Mouse (Mus musculus) brain, embryonic 18.5 days (tissue): ENCODE measurements at regions not wholly inside any gene's neighbourhood (a gene's known extent, or its start where the extent isn't known, plus 50 kb on each side); places are given as distances from the start of the nearest gene placed in this dataset.

Source experiments
- DNase-seq: peaks from one replicate; pipeline ENCODE4 v3.0.0-alpha.2; 2012; ENCODE audit warnings: low read depth, low spot score

DNA sequence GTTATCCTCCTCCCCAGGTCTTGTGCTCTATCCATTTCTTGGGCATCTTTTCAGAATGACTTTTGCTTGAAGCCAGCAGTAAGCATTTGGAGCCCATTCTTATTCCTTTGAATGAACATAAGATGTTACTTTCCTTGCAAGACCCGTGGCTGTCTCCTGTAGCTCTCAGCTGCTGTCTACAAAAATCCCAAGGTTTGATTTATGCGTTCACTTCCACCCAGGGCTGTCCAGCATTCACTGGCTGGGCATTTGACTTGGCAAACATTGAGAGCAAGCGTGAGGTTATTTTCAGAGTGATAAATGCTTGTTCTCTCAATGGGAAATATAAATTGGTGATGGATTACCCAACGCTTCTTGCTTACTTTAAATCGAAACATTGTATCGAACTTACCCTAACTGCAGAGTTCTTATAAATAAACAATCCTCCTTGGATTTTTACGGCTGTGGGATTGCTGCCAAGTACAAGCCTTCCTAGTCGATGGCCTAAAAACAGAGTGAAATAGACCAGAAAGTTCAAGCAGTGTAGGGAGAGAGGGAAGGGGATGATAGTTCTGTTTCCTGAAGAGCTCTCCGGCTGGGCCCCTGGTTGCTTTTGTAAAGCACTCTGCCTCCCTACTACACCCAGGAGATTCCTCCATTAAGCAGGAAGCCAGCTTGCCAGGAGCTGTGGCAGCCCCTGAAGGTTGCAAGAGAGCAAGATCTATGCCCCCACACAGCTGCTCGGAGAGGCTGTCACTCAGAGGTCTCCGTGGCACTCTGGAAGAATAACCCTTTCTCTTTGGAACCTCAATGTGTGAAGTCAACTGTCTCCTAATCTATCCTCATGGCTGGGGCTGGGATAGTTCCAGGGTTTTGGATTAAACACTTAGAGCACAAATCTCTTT lies 210.1 kb downstream of the Mex3b start:
- DNase-seq = no peak

- no peak for DNase-seq
These were observed 210.8 kb downstream of the Mex3b start for GRCm38 (mm10) chr7:83077919-83078265.

DNA sequence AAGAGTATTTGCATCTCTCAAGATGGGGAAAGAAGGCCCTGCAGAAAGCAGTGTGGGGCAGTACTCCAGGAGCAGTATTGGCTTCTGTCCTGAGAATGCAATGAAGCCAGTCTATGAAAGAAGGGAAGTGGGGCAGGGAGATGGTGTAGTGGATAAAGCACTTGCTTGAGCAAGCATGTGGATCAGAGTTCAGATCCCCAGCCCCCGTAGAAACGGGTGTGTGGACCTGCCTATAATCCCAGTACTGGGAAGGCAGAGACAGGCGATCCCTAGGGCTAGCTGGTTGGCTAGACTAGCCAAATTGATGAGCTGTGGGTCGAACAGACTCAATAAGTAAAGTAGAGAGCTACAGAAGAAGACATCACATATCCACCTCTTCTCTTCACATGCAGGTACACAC lies 211.6 kb downstream of the Mex3b start:
- no peak for DNase-seq

DNA sequence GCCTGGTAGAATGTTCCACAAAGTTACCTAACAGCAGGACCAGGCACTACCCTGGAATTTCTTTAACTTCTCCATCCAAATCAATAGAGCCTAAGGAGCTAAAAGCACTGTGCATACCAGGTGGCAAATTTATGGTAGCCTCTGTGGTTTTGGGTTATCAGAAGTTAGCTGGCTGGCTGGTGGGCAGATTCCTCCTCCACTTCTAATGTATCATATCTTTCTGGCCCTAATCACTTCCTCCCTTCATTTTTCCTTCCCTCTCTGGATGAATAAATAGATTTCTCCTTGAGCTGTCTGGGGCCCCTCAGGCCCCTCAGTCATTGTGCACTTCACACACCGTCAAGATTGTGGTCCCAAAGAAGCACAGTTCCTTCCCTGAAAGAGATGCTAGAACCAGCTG lies 212.7 kb downstream of the Mex3b start:
- DNase-seq = no peak

- no peak for DNase-seq
These were observed 217.5 kb downstream of the Mex3b start for GRCm38 (mm10) chr7:83084496-83085082.

GRCm38 (mm10) chr7:83085547-83086158 lies 218.5 kb downstream of the Mex3b start:
- no peak for DNase-seq

- no peak for DNase-seq
These were observed 220.3 kb downstream of the Mex3b start for GRCm38 (mm10) chr7:83087408-83087807.

DNA sequence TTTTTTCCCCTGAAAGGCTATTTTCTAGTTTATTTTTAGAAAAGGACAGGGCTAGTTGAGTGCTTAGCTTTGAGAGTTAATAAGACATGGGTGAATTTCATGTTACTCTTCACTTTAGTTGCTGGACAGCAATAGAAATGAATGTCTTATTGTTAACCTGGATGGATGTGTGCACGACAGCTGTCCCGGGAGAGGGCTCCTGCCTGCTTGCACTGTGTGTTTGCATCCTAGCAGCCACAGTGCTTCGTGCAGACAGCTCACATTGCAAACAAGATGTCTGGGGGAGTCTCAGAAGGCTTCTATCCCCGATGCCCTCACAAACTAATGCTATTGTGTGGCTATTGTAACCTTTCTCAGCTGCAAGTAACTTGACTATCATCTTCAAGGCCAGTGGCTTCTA lies 221.0 kb downstream of the Mex3b start:
- no peak for DNase-seq

DNA sequence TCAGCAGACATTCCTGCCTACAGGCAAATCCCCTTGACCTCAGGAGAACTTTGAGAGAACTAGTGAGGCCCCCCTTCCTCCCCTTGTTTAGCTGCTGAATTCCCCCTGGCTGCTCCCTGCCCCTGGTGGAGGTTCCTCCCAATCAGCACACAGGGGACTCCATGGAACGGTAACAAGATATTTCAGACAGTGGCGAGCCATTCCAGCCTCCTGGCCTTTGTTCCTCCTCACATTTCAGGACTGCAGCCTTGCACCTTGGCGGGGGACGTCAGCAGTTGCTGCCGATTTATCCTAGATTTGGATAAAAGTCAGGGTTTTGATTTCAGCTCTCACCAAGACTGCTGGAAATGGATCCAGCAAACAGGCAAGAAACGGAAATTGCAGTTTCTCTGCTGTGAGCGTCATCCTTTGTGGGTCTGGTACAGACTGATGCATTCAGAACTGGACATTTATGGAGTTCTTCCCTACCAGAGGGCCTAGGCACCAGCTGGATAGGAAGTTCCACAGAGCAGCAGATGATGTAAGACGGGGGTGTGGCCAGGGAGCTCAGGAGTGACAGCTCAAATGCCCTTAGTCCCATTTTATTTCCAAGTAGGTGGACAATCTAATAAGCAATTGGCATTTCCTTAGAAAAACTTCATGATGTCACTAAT lies 222.3 kb downstream of the Mex3b start:
- DNase-seq = no peak

GRCm38 (mm10) chr7:83093923-83094355 lies 226.8 kb downstream of the Mex3b start:
- no peak for DNase-seq

DNA sequence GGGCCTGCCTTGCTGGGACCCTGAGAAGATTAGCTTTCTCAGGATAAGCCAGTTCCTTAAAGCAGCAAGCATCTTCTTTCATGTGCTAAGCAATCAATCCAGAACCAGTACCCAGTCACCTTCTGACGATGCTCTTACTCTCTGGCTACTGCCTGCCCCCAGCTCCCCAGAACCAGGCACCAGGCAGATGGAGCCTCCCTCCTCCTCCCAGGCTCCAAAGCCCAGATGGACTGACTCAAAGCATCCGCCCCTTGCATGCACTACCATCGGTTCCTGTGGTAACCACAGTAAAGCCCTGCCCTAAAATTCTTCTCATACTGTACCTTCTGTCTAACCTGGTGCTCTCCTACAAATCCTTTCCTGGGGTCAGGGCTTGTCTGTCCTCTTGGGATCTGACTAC lies 227.8 kb downstream of the Mex3b start:
- DNase-seq = no peak

GRCm38 (mm10) chr7:83095593-83095992 lies 228.5 kb downstream of the Mex3b start:
- no peak for DNase-seq

GRCm38 (mm10) chr7:83104426-83104825 lies 237.3 kb downstream of the Mex3b start:
- DNase-seq = no peak

DNA sequence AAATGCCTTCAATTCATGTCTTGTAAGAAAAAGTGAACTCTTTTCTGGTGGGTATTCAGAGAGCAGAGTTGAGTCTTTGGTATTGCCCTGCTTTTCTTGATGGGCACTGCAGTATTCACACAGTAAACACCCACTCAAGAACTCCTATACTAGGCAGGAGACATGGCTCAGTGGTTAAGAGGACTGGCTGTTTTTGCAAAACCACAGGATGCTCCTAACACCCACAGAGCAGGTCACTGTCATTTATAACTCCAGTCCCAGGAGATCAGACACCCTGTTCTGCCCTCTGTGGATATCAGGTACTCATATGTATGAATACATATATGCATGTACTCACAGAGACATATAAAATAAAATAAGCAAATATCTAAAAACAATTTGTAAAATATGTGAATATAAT lies 238.5 kb downstream of the Mex3b start:
- no peak for DNase-seq

DNA sequence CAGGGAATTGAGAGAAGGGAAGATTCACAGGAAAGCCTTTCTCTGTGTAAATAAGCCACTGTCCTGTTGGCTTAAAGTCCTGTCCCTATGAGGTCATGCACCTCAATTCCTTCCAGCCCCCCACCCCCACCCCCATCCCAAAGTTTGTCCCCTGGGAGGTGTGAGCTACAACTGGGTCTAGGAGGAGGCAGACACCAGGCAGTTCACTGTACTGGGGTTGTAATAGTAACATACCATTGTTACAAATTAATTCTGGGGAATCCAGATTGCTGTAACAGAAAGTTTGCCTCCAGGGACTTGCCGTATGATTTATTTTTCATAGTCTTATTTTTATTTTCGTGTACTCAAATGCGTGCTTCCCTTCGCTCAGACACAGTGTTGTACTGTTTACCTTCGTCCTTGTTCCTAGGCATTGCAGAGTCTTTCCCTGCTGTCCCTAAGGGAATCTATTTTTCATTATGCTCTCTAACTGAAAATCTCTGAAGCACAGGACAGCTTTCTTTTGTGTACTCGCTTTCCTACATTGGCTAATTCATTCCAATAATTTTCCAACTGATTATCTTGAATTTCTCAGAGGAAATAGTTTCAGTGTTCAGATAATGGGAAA lies 244.2 kb downstream of the Mex3b start:
- no peak for DNase-seq

- DNase-seq = no peak
These were observed 249.4 kb downstream of the Mex3b start for GRCm38 (mm10) chr7:83116487-83116886.

GRCm38 (mm10) chr7:83117065-83117464 lies 249.9 kb downstream of the Mex3b start:
- no peak for DNase-seq

GRCm38 (mm10) chr7:83126196-83126595 lies 259.1 kb downstream of the Mex3b start:
- DNase-seq = no peak

DNA sequence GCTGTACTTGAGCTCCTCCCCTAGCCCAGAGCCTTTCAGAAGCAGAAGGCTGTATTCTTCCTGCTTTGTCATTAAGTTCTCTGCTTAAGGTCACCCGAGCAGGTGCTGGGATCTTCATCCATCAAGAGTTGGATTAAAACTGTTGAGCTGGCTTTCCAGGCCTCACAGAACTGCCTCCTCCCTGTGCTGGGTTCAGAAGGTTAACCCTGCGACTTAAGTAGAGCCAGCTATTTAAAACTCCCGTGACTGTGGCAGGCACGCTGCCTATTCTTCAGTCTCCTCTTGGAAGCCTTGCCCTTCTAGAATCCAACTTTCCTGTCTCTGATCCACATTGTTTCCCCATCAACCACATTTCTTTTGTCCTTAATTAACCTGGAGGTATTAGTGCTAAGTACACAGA lies 273.1 kb downstream of the Mex3b start:
- DNase-seq = no peak

GRCm38 (mm10) chr7:83140658-83141057 lies 273.5 kb downstream of the Mex3b start:
- no peak for DNase-seq

GRCm38 (mm10) chr7:83144018-83144417 lies 276.9 kb downstream of the Mex3b start:
- DNase-seq = no peak

DNA sequence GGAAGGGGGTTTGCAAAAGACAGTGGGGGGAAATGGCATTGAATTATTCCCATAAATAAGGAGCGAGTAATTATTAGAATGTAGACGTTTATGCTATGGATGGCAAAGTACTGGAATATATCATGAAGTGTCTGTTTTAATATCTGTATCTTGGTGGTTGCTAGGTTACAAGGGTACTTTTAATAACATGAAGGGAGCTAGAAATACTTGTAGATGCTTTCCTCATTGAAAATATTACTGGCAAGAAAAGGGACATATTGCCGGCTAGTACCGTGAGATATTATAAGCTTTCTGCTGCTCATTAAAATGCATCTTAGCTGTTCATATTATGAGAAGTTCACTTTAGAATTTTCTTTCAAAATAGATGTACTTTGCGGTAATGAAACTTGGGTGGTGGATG lies 278.4 kb downstream of the Mex3b start:
- DNase-seq = no peak
